Mouse (Mus musculus): Measurements from ENCODE around the gene Gng8.

Gng8 gene

DNA sequence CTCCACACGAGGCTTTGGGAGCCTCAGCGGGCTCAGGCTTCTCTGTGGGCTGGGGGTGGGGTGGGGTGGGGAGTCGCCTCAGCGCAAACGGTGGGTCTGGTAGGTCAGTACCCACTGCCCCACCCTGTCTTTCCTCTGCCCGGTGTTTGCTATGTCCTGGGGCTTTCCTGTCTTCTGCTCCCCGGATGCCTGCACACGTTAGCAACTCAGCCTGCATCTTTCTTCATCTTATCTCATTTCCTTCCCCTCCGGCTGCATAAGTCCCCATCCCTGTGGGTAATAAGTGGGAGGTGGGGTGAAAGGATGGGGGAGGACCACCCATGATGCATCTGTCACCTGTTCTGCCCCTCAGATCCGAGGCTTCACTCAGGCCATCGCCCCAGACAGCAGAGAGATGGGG is 16.8 kb downstream of the Gng8 start:
- no peak for DNase-seq (ENCODE audit: low spot score)

DNA sequence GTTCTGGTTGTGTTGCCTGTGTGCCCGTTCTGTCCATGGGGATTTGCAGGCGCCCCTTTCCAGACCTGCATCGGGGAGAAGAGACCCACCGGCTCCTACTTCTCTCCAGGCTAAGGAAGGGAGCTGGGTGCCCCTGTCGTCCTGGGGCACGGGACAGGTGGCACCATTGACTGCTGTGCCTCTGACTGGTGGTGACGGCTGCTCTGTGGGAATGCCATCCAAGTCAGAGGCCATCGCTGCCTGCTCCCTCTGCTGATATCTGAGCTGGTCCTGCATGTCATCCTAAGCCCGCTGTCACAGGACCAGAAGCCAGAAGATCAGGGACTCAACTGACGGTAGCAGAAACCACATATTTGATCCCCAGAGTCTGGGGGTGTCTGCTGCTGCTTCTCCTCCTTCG is 17.3 kb downstream of the Gng8 start:
- no peak for DNase-seq (ENCODE audit: low spot score)

DNA sequence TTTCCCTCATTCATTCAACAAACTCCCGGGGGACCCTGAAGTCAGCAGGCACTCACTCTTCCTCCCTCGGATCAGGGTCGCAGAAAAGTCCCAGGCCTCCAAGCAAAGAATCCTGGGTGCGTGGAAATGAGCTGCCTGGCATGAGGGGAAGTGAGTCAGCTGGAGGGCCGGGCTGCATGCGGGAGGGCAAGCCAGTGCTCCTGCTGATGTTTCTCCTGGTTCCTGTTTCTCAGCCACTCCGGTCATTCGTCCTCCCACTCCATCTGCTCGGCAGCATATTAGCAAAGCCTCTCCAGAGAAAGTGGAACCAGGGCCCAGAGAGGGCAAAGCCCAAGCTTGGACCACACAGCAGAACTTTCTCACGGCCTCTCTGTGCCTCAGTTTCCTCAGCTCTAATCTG is 18.3 kb downstream of the Gng8 start:
- DNase-seq (ENCODE audit: low spot score): no peak

DNA sequence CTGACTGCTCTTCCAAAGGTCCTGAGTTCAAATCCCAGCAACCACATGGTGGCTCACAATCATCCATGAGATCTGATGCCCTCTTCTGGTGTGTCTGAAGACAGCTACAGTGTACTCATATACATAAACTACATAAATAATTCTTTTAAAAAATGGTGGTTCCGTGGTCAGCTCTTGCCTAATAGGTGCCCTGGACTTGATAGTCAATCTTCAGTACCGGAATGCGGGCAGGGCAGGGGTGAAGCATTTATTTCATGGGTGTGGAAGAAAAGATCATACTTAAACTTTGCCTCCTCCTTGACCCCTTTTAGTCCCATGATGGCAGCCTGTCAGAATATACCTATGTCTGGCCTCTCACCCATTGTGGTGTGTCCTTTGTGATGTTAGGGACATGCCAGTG is 20.3 kb downstream of the Gng8 start:
- no peak for DNase-seq (ENCODE audit: low spot score)

DNA sequence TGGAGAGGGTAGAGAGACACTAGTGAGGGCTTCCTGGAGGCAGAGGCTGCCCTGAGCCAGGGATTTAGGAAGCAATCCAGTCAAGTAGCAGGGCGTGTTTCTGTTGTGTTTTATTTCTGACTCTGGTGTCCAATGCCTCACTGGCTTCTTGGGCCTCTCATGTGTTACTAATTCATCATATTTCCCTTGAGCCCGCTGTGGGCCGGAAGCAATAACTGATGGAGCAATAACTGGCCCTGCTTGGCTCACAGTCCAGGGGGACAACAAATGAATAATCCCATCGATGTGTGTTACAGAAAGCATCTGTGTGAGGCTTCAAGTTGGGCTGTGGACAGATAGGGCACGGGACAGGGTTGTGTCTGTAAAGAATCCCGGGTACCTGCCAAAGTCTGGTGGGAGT is 20.8 kb downstream of the Gng8 start:
- no peak for DNase-seq (ENCODE audit: low spot score)

DNA sequence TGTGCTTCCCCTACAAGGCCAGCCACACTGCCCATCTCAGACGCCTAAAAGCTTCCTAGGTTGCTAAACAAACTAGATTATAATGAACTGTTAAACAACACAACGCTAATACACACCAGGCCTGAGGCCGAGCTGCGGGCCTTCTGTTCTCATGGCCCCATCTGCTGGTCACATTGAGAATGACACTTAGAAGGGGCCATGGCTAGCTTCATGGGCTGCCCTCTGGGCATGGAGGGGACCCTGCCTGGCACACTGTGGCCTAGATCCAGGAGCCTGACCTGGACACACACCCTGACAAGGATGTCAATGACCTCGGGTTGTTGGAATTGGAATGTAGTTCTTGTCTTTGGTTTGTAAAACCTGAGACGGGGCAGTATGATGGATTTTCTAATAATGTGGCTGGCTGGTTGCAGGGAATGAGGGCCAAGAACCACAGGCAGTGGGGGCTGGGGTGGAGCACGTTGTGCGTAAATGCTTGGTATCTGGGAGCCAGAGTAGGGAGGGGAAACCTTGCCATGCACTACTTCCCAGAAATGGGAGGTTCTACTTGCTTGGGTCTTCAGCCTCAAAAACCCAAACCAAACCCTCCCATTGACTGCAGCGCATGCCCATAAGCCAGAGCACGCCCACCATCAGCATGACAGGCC is 22.3 kb downstream of the Gng8 start:
- DNase-seq (ENCODE audit: low spot score): no peak

DNA sequence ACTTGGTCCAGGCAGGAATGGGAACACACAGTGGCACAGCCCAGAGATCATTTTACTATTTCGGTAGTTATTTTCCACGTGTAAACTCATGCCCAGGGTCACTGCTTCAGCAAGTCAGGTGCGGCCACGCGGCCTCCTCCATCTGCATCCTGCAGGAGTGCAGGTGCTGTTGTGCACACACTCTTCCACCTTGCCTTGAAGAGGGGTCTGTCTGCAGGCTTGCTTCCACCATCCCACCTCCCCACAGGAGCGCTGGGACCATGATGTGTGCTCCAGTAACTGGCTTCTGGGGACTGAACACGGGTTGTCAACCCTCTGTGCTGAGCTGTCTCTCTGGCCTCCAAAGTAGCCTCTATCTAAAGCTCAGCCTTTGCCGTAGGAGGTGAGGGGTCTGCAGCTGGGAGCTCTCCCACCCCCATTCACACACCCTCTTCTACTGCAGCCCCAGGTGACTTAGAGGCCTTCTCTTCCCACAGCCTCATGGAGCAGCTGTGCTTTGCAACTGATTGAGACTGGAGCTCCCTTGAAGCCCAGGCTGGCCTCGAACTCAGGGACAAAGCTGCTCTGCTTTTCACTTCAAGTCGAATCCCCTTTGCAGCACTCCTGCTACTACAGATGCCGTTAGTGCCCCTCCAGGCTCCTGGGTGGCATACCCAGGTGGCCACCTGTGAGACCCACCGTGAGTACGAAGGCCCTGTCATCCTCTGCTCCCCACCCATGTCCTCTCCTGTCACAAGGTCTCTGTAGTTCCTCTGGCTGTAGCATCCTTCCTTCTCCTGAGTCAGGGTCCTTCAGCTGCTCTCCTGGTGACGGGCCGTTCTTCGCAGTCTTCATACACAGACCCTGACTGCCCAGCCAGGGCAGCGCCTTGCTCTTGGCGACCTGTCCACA is 23.1 kb downstream of the Gng8 start:
- DNase-seq (ENCODE audit: low spot score): no peak

DNA sequence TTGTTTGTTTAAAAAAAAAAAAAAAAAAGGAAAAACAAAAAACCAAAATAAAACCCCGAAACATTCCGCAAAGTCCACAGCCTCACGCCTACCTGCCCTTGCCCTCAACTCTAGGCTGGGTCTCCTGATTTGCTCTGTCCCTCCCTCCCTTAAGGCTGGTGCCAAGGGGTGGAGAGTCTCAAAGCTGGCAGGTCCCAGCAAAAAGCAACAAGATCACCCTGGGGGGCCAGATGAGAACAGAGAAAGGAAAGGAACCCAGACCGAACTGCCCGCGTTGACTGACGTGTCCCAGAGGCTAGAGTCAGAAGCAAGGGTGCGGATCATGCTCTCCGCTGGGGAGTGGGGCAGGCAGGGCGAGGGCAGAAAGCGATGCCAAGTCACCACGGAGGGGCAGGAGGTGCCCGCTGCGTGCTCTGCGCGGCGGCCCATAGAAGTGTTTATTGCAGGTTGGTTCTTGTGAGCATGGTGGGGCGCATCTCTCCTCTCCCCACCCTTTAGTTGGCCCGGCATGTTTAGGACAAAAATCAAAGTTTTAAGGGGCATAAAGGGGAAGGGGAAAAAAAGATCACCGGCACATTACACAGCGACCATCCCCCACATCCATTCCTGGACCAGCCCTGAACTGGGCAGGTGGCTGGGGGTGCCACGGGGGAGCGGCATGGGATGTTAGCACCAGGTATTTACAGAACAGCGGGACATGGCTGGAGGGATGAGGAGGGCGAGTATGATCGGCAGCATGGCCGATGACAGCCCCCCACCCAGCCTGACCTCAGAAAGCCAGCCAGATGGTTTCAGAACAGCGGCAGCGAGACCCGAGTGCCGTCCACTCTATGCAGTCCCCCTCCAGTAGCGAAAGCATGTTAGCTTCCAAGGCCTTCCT is 24.1 kb downstream of the Gng8 start:
- DNase-seq (ENCODE audit: low spot score): no peak

DNA sequence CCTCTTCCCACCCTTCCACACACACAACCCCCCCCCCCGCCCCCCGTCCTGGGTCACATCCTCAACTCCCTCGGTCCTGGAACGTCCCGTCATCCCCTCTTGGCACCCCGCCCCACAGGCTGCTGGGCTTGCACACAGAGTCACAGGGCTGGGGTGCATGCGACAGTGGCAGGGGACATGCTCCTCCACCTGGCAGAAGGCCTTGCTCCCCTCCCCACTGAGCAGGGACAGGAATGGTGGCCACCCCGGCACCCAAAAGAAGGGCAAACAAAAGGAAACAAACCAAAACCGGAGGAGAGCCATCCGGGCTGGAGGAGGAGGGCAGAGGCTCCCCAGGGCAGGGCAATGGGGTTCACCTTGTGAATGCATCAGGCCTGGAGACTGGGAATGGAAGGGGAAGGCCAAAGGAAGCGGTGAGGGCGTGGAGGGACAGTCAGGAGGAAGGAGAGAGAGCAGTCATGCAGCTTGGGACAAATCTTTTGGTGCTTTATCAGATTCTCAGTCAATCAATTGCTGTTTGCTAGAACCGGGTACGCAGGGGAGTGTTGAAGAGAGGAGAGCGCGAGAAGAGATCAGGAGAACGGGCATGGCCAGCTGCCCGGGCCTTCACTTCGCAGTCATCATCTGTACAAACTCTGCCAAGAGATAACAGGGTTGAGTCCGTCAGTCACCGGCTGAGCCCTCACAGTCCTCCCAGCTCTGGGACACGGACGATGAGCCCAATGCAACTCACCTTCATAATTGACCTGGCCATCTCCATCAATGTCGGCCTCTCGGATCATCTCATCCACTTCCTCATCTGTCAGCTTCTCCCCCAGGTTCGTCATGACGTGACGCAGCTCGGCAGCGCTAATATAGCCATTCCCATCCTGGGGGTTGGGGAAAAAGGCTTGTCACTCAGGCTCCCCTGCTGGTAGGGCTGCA is 25.0 kb downstream of the Gng8 start:
- DNase-seq (ENCODE audit: low spot score): no peak

DNA sequence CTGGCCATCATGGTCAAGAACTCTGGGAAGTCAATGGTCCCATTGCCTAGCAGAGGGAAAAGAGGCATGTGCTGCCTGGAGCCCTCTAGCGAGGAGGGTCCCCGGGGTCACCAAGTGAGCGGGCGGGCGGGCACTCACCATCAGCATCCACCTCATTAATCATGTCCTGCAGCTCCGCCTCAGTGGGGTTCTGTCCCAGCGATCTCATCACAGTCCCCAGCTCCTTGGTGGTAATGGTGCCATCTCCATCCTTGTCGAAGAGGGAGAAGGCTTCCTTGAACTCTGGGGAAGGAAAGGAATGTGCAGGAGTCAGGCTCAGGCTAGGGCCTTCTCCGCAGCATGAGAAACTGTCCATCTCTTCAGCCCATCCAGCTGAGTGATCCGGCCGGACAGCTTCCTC is 25.9 kb downstream of the Gng8 start:
- no peak for DNase-seq (ENCODE audit: low spot score)

DNA sequence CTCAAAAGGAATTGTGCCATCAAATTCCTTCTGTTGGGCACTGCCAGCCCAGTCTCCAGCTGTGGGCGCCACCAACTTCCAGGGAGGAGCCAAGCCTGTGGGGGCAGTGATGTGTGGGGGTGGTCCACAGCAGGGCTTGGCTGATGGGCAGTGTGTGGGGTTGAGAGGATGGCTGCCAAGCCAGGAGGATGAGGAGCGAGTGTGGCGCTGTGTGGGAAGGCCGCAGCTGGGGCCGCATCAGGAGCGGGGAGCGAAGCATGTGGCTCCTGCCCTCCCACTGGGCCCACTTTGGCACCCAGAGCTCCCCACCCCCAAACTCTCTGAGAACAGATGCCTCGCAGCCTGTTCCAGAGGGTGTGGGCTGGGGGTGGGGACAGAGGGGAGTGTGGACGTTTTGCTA is 26.4 kb downstream of the Gng8 start:
- no peak for DNase-seq (ENCODE audit: low spot score)

DNA sequence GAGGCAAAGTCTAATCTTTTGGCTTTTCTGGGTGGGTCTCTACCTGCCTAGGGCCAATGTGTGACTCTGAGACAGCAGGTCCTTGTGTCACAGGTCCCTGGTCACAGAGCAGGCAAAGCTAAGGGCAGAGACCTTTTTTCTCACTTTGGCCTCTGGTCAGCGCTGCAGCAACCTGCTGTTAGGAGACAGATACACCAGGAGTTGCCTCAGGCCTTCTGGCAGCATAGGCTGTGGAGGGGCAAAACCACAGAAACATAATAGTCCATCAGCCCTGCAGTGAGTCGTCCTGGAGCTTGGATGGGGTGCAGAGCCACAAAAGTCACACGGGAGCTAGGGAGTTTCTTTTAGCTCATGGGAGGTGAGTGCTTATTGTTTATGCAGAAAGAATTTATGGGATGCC is 27.1 kb downstream of the Gng8 start:
- DNase-seq (ENCODE audit: low spot score): no peak

DNA sequence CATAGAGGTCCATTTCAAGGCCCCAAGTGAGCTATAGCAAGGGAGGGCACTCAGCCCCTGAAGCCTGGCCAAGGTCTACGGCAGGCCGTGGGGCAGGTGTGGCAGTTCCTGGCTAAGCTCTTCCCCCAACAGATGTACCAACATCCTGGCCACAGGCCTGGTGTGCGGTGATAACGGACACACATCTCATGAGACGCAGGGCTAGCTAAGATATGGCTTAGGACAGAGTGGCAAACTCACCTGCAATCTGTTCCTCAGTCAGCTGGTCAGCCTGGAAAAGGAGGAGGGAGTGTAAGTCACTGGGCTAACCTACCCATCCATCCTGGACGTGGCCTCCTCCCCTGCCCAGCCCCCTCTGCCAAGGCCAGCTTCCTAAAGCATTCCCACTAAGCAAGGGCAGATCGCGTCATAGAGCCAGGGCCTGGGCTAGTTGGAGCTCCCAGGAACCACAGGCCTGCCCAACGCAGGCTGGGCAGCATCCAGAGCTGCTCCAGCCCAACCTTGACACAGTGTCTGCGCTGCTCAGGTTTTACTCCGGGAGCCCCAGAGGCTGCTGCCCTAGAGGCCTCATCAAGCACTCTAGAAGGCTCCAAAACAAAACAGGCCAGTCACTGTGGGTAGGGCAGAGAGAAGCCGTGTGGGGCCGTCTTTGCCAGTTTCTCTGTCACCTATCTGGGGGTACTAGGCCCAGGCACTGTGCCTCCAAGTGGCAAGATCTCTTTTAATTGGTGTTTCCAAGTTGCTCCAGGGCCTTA is 28.0 kb downstream of the Gng8 start:
- no peak for DNase-seq (ENCODE audit: low spot score)

DNA sequence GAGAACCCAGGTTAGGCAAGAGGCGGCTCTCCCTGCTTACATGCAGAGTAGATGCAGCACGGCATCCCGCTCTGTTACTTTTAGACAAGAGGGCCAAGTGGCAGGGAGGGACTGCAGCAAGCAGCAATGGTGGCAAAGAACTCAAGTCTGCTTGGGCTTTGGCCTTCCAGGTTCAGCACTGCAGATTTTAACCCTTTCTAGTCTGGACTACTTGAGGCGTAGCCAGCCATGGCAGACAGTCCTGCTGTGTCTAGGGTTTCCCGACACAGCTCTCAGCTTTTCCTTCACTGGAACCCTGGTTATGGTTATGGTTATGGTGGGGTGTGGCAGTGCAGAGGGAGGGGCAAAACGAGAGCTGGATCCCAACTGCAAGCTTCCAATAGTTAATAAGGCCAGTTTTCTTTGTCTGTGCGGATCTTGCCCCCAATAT is 28.6 kb downstream of the Gng8 start:
- no peak for DNase-seq (ENCODE audit: low spot score)

DNA sequence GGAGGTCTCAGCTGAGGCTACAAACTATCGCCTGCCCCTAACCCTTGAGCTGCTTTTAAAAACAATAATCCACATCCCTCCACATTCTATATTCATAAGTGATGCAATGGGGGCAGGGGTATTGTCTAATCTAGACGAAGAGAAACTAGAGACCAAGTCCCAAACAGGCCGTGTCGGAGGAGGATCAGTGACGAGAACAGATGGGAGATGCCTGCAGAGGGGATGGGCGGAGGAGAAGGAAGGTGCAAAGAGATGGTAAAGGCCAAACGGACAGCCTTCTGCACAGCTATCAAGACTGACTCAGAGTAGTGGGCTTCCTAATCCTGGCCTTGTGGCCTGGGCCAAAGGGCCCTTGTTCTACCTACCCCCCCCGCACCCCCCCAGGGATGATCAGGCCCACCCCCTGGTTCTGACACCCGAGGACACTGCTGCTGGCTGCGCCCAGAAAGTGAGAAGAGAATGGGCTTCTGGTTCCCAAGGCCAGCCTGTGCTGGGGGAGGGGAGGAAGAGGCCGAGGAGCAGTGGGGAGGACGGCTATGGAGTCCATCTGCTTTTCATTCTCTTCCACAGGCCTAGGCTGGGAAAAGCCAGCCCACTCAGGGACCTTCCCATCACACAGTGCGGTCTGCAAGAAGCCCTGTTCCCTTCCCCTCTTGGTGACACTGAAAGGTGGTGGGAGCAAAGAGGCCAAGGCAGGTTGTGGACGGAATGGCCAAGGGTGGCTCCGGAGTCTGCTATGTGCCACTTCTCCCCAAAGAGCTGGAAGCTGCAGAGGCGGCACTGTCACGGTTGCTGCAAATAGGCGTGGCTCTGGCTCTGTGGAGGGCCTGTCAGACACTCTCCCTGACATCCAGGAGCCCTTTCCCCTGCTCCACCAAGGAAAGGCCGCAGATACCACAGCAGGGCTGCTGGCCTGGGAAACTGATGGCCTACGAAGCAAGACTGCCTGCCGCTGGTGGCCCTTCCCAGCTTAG is 29.5 kb downstream of the Gng8 start:
- DNase-seq (ENCODE audit: low spot score): no peak

DNA sequence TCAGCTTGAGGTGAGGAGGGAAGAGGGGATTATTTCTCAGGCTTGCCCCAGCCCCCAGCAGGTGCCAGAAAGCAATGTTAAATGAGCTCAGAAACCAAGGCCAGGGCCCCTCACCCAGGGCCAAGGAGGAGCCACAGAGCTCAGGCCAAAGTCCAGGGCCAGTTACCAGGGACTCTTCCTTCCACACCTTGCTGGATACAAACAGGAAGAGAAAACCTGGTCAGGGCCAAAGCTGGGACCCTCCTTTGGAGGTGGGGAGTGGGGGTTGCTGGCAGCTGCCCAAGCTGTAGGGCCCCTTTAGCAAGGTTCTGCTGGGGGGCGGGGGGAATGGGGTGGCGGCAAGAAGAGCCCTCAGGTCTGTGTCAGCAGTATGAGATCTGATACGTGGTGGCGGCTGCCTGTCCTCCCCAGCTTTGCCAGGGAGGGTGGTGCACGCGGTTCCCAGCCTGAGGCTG is 30.3 kb downstream of the Gng8 start:
- DNase-seq (ENCODE audit: low spot score): no peak

DNA sequence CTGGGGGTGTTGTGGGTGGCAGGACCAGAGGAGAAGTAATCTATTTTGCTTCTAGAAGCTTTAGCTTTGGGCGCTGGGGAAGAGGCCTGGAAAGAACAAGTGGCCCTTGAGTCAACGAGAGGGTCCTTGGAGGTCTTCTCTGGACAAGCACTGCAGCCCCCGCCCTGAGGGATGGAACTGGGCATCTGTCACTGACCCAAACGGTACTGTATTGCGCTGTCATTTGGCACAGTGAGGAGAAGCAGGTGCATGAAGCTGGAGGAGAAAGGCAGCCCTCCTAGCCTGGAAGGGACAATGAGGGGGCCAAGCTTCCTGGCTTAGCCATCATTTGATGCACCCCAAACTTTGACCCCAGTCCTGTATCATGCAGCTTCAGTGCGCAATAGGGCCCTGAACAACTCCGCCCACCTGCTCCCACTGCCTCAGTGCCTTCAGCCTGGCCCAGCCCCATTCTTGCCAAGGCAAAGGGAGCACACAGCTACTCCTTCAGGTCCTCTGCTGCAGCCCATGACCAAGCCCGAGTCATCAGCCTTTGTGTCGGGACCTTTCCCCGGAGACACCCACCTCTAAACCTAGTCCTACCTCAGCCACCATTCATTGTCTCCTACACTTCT is 30.9 kb downstream of the Gng8 start:
- DNase-seq (ENCODE audit: low spot score): no peak

DNA sequence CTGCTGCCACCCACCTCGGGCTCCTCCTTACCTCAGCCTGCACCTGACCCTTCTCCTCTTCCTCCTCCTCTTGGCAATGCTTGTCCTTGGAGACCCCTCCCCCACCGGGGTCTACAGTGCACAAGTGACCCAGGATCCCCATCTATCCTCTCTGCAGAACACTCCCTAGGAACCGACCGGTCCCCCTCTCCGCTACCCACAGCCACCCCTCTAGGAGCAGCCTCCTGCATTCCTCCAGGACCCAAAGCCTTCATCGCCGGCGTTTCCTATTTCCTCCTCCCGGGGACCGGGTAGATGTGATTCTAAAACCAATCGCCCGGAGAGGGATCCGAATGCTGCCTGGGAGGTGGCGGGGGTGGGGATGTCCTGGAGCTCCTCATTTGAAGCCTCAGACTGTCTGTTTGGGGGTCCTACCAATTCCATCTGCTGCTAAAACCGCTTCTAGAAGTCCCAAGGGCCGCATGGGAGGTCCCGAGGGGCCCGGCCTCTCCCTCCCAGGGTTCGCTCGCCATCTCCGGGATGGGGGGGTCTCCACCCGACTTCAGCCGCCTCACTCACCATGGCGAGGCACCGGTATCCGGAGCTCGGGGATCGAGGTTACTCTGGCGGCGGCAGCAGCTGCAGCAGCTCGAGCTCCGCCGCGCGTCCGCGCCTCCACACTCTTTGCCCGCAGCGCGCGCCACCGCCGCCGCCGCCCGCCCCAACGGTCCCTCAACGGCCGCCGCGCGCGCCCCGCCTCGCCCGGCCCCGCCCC is 31.9 kb downstream of the Gng8 start:
- DNase-seq (ENCODE audit: low spot score): no peak
